Mouse (Mus musculus): ENCODE data around the gene Mok.
"Not testable (repeated sequence)": the region's sequence is repeated elsewhere in the genome, so short reads cannot be mapped to it uniquely, and the experiment has no call there.

The Mok gene

GRCm38 (mm10) chr12:110840348-110841198, at the start of gene Mok:
TSS of gene Mok (minus strand) at chr12:110840939.
- in situ Hi-C loops (cut with MboI, MseI) = loop anchor here (5.0 to 10.0 kb wide), 2 partner anchors 126 to 233 kb away; no protein-coding TSS in a partner anchor

GRCm38 (mm10) chr12:110889036-110890020, 48.6 kb upstream of the Mok start, which contains the start of the genes Cinp and Tecpr2:
TSS of gene Cinp (minus strand) at chr12:110889145.
TSS of gene Tecpr2 (plus strand) at chr12:110889264.
- in situ Hi-C loops (cut with MboI, MseI) = loop anchor here (5.0 kb wide), 1 partner anchor 93 kb away; no protein-coding TSS in a partner anchor

GRCm38 (mm10) chr12:110888606-110889005, 47.9 kb upstream of the Mok start:
- in situ Hi-C loops (cut with MboI, MseI) = no loop called here

GRCm38 (mm10) chr12:110888106-110888505, 47.4 kb upstream of the Mok start:
- in situ Hi-C loops (cut with MboI, MseI) = no loop called here

GRCm38 (mm10) chr12:110885251-110885650, 44.5 kb upstream of the Mok start:
- in situ Hi-C loops (cut with MboI, MseI) = no loop called here

- in situ Hi-C loops (cut with MboI, MseI) = no loop called here
These were observed 41.6 kb upstream of the Mok start for GRCm38 (mm10) chr12:110882291-110882690.

- in situ Hi-C loops (cut with MboI, MseI) = no loop called here
These were observed 34.6 kb upstream of the Mok start for GRCm38 (mm10) chr12:110875351-110875750.

- in situ Hi-C loops (cut with MboI, MseI) = no loop called here
These were observed 30.5 kb upstream of the Mok start for GRCm38 (mm10) chr12:110871247-110871646.

- in situ Hi-C loops (cut with MboI, MseI) = no loop called here
These were observed 29.4 kb upstream of the Mok start for GRCm38 (mm10) chr12:110870107-110870506.

- in situ Hi-C loops (cut with MboI, MseI) = no loop called here
These were observed 25.2 kb upstream of the Mok start for GRCm38 (mm10) chr12:110865989-110866388.

- in situ Hi-C loops (cut with MboI, MseI) = no loop called here
These were observed 24.8 kb upstream of the Mok start for GRCm38 (mm10) chr12:110865571-110865970.

GRCm38 (mm10) chr12:110864008-110864407, 23.3 kb upstream of the Mok start:
- in situ Hi-C loops (cut with MboI, MseI) = no loop called here

GRCm38 (mm10) chr12:110861256-110861655, 20.5 kb upstream of the Mok start:
- in situ Hi-C loops (cut with MboI, MseI) = no loop called here

GRCm38 (mm10) chr12:110860293-110860692, 19.6 kb upstream of the Mok start:
- in situ Hi-C loops (cut with MboI, MseI) = no loop called here

GRCm38 (mm10) chr12:110858681-110859080, 17.9 kb upstream of the Mok start:
- in situ Hi-C loops (cut with MboI, MseI) = not testable (repeated sequence)

- in situ Hi-C loops (cut with MboI, MseI) = no loop called here
These were observed 16.5 kb upstream of the Mok start for GRCm38 (mm10) chr12:110857196-110857595.

GRCm38 (mm10) chr12:110854786-110855737, 14.3 kb upstream of the Mok start:
- in situ Hi-C loops (cut with MboI, MseI) = no loop called here

- in situ Hi-C loops (cut with MboI, MseI) = no loop called here
These were observed 11.2 kb upstream of the Mok start for GRCm38 (mm10) chr12:110851923-110852322.

GRCm38 (mm10) chr12:110851414-110851813, 10.7 kb upstream of the Mok start:
- in situ Hi-C loops (cut with MboI, MseI) = no loop called here

- in situ Hi-C loops (cut with MboI, MseI) = no loop called here
These were observed 10.2 kb upstream of the Mok start for GRCm38 (mm10) chr12:110850929-110851256.
